Mouse (Mus musculus) erythroblast, embryonic 14.5 days (primary cell): ENCODE results near the gene Wfdc8.

ENCODE experiments used
- GATA1 ChIP-seq: IDR thresholded peaks from 2 replicates; pipeline ENCODE4 v1.6.1; 2012; ENCODE audit warnings: low read length, inconsistent platforms, mixed read lengths
- TAL1 ChIP-seq: IDR thresholded peaks from 3 replicates; pipeline ENCODE4 v1.6.1; 2012; ENCODE audit warnings: low read length, inconsistent platforms, mixed read lengths

GRCm38 (mm10) chr2:164551502-164551901 lies 61.9 kb downstream of the Wfdc8 start:
- no peak for TF ChIP-seq GATA1
- no peak for TF ChIP-seq TAL1
